Mouse (Mus musculus) forebrain, embryonic 13.5 days (tissue): Measurements from ENCODE around the gene Rps16. TPM values are rescaled to one million over a fixed set of nuclear protein-coding genes. Genes with fewer than 3 reads are reported as not detected.

Experiments used
- ATAC-seq: fragments of 200-750 bp; cut with Nextera tagmentation; 2 replicates; pipeline ENCODE4 v1.8.0; 2017
- H3K27ac ChIP-seq: fragments of 300-500 bp; sonication (generic); 2 replicates; pipeline ENCODE4 v1.5.1; 2015; ENCODE audit warnings: inconsistent platforms, mild to moderate bottlenecking, moderate library complexity
- H3K27me3 ChIP-seq: fragments of 300-500 bp; sonication (generic); 2 replicates; pipeline ENCODE4 v1.6.1; 2015; ENCODE audit warnings: mild to moderate bottlenecking, inconsistent platforms
- H3K36me3 ChIP-seq: fragments of 300-500 bp; sonication (generic); 2 replicates; pipeline ENCODE4 v1.6.1; 2015; ENCODE audit warnings: mild to moderate bottlenecking, inconsistent platforms; ENCODE audit not compliant: poor library complexity, severe bottlenecking
- H3K4me1 ChIP-seq: fragments of 300-500 bp; sonication (generic); 2 replicates; pipeline ENCODE4 v1.6.1; 2015; ENCODE audit warnings: inconsistent platforms
- H3K4me2 ChIP-seq: fragments of 300-500 bp; sonication (generic); 2 replicates; pipeline ENCODE4 v1.6.1; 2015; ENCODE audit warnings: inconsistent platforms, mild to moderate bottlenecking, moderate library complexity
- H3K4me3 ChIP-seq: fragments of 300-500 bp; sonication (generic); 2 replicates; pipeline ENCODE4 v1.5.1; 2015; ENCODE audit warnings: mild to moderate bottlenecking, inconsistent platforms
- H3K9ac ChIP-seq: fragments of 300-500 bp; sonication (generic); 2 replicates; pipeline ENCODE4 v1.6.1; 2015; ENCODE audit warnings: mild to moderate bottlenecking, inconsistent platforms
- H3K9me3 ChIP-seq: fragments of 300-500 bp; sonication (generic); replicated peaks from 2 replicates; pipeline ENCODE4 v1.6.1; 2016; ENCODE audit warnings: inconsistent platforms
- WGBS: fragments of 180-500 bp; shearing (Covaris S2); methylation state at CpG from one replicate; pipeline ENCODE4 v1.1.7; 2015; 5-methylcytosine and 5-hydroxymethylcytosine counted together
- polyA plus RNA-seq: library from polyadenylated mRNA; unstranded; fragments of >200 nt; fragmentation: Nextera tagmentation; extraction: Ambion mirVana; gene quantifications from 2 replicates; pipeline ENCODE4 v1.2.1, GENCODE M21; 2015

Gene Rps16
- polyA plus RNA-seq, 1 experiment from 2014 or later = 704 TPM

DNA sequence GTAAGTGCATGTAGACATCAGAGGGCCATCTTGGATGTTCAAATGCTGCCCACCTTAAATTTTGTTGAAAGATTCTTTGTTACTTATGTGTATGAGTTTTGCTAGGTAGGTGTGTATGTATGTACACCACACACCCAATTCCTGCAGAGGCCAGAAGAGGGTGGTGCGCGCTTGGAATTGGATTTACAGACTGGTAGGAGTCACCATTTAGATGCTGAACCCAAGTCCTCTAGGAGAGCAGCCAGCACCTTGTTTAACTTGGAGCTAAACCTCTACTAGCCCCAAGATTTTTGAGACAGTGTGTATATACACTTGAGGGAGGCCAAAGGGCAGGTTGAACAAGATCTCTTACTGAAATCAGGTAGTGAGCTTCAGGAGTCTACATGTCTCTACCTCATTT is 2.8 kb downstream of the Rps16 start:
- H3K4me3 ChIP-seq = no peak overlapping the region
- no peaks in the 10 kb centered on the region for H3K27me3 ChIP-seq
- H3K27ac ChIP-seq = no peak overlapping the region
- ATAC-seq = no peak
- no peak overlapping the region for H3K9ac ChIP-seq
- no peaks in the 10 kb centered on the region for H3K9me3 ChIP-seq
- H3K36me3 ChIP-seq = peaks cover 31% of the 10 kb centered on the region
- H3K4me1 ChIP-seq = peaks cover 34% of the 10 kb centered on the region
- H3K4me2 ChIP-seq = no peak overlapping the region
- WGBS = 95% methylated on average over 2 of the region's 2 CpGs

GRCm38 (mm10) chr7:28354113-28354581 is 3.7 kb downstream of the Rps16 start:
- H3K4me1 ChIP-seq = peaks cover 38% of the 10 kb centered on the region
- no peak overlapping the region for H3K4me2 ChIP-seq
- H3K9me3 ChIP-seq = no peaks in the 10 kb centered on the region
- H3K27ac ChIP-seq = no peak overlapping the region
- WGBS = 92% methylated on average over 3 of the region's 3 CpGs
- no peak overlapping the region for H3K4me3 ChIP-seq
- H3K9ac ChIP-seq = no peak overlapping the region
- H3K36me3 ChIP-seq = peaks cover 36% of the 10 kb centered on the region
- no peaks in the 10 kb centered on the region for H3K27me3 ChIP-seq
- no peak for ATAC-seq

- Histone ChIP-seq H3K36me3 (peaks cover 39% of the 10 kb centered on the region), H3K9ac (no peak overlapping the region), H3K4me2 (no peak overlapping the region), H3K4me3 (no peak overlapping the region), H3K27ac (no peak overlapping the region), H3K4me1 (peaks cover 36% of the 10 kb centered on the region), H3K9me3 (no peaks in the 10 kb centered on the region), H3K27me3 (no peaks in the 10 kb centered on the region)
- 90% methylated on average over 3 of the region's 3 CpGs for WGBS
- ATAC-seq = no peak
These were observed 4.1 kb downstream of the Rps16 start for GRCm38 (mm10) chr7:28354596-28354995.

DNA sequence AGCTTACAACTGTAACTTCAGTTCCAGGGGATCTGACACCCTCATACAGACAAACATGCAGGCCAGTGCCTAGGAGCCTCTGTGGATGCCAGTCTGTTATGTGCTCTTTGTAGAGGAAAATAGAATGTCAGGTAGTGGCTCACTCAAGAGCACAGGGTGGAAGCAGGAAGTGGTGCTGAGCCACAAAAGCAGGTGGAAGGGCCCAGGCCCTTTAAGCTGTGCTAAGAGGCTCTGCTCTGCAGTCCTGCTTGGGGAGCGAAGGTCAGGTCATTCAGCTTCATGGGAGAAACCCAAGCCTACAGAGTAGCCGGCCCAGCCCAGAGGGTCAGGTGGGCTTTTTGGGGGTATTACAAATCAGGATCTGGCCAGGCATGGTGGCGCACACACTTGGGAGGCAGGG is 4.8 kb downstream of the Rps16 start:
- Histone ChIP-seq H3K36me3 (peaks cover 46% of the 10 kb centered on the region), H3K27ac (no peak overlapping the region), H3K9me3 (no peaks in the 10 kb centered on the region), H3K4me1 (peaks cover 30% of the 10 kb centered on the region), H3K27me3 (no peaks in the 10 kb centered on the region), H3K4me2 (no peak overlapping the region), H3K4me3 (no peak overlapping the region), H3K9ac (no peak overlapping the region)
- no peak for ATAC-seq
- 90% methylated on average over 3 of the region's 3 CpGs for WGBS

DNA sequence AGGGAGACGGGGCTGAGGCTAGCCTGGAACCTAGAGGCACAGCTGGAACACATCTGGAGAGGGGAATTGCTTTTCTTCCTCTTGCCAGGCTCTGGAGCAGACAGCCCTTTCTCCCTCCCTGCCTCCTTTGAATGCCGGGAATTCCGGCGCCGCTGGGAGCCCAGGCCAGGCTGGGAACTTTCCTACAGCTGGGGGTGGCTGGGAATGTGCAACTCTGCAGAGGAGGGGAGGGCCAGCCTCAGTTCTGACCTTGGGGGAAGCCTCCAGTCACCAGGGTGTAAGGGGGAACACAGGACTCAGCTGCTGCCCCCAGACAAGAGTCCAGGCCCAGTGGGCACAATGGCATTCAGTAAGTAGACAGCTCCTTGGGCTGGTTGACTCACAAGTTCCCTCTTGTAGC is 6.5 kb downstream of the Rps16 start:
- Histone ChIP-seq H3K9ac (no peak overlapping the region), H3K27ac (0 out of 2 replicates have a peak overlapping the region, but pooled peaks have one; percentile 14), H3K27me3 (no peaks in the 10 kb centered on the region), H3K4me3 (no peak overlapping the region), H3K9me3 (no peaks in the 10 kb centered on the region), H3K4me2 (no peak overlapping the region), H3K36me3 (peaks cover 63% of the 10 kb centered on the region), H3K4me1 (peaks cover 21% of the 10 kb centered on the region)
- WGBS = 2% methylated on average over 5 of the region's 5 CpGs
- no peak for ATAC-seq

DNA sequence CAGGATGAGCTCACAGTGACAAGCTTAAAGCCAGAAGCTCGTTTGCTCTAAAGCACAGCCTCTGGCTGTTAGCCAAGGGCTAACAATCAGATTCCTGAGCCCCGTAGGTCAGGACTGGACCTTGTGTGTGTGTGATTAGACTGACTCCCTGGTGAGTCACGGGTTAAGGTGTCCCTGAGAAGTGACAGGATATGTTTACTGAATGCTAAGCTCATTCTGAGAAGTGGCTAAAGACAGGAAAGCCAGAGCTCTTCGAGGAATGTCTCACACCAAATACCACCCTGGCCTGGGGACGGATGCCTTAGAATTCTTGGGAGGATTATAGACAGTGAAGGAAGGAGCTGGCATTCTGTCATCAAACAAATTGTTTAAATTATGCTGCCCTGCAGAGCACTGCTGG is 7.5 kb downstream of the Rps16 start:
- no peaks in the 10 kb centered on the region for H3K9me3 ChIP-seq
- H3K27me3 ChIP-seq = no peaks in the 10 kb centered on the region
- 0 out of 2 replicates have a peak overlapping the region, but pooled peaks have one; percentile 18 for H3K9ac ChIP-seq
- 2% methylated on average over 5 of the region's 5 CpGs for WGBS
- no peak for ATAC-seq
- peak overlapping the region; percentile 12; the same call in 1 of the 2 replicates for H3K4me2 ChIP-seq
- H3K36me3 ChIP-seq = peaks cover 64% of the 10 kb centered on the region
- 0 out of 2 replicates have a peak overlapping the region, but pooled peaks have one; percentile 7 for H3K4me3 ChIP-seq
- H3K27ac ChIP-seq = peak overlapping the region; percentile 35
- H3K4me1 ChIP-seq = peaks cover 19% of the 10 kb centered on the region

DNA sequence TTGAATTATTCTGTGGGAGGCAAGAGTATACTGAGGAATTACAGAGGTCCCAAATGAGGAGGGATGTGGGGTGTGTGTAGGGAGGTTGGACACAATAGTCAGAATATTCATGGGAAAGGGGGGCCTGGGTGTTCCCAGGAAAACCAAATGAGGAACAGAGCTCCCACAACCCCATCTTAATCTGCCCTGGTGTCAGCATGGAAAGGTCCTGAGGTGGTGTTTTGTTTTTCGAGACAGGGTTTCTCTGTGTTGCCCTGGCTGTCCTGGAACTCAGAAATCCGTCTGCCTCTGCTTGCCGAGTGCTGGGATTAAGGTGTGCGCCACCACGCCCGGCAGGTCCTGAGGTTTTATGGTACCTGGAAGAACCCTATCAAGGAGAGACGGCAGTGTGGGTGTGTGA is 8.0 kb downstream of the Rps16 start:
- H3K27ac ChIP-seq = peak overlapping the region; percentile 35
- no peak for ATAC-seq
- H3K4me1 ChIP-seq = peaks cover 19% of the 10 kb centered on the region
- peaks cover 64% of the 10 kb centered on the region for H3K36me3 ChIP-seq
- 0 out of 2 replicates have a peak overlapping the region, but pooled peaks have one; percentile 7 for H3K4me3 ChIP-seq
- H3K27me3 ChIP-seq = no peaks in the 10 kb centered on the region
- no peaks in the 10 kb centered on the region for H3K9me3 ChIP-seq
- 0 out of 2 replicates have a peak overlapping the region, but pooled peaks have one; percentile 12 for H3K4me2 ChIP-seq
- 0 out of 2 replicates have a peak overlapping the region, but pooled peaks have one; percentile 18 for H3K9ac ChIP-seq
- WGBS = 37% methylated on average over 7 of the region's 7 CpGs

GRCm38 (mm10) chr7:28359854-28360253 is 9.4 kb downstream of the Rps16 start:
- no peak overlapping the region for H3K9ac ChIP-seq
- whole genome bisulfite sequencing = 90% methylated on average over 10 of the region's 10 CpGs
- H3K4me3 ChIP-seq = no peak overlapping the region
- ATAC-seq = no peak
- no peak overlapping the region for H3K27ac ChIP-seq
- no peaks in the 10 kb centered on the region for H3K9me3 ChIP-seq
- H3K27me3 ChIP-seq = no peaks in the 10 kb centered on the region
- H3K4me1 ChIP-seq = peaks cover 19% of the 10 kb centered on the region
- H3K4me2 ChIP-seq = no peak overlapping the region
- H3K36me3 ChIP-seq = peaks cover 65% of the 10 kb centered on the region

GRCm38 (mm10) chr7:28360291-28360690 is 9.8 kb downstream of the Rps16 start:
- no peak overlapping the region for H3K27ac ChIP-seq
- H3K9ac ChIP-seq = no peak overlapping the region
- no peak overlapping the region for H3K4me3 ChIP-seq
- peaks cover 66% of the 10 kb centered on the region for H3K36me3 ChIP-seq
- H3K27me3 ChIP-seq = no peaks in the 10 kb centered on the region
- WGBS = 98% methylated on average over 6 of the region's 6 CpGs
- ATAC-seq = no peak
- no peak overlapping the region for H3K4me2 ChIP-seq
- peaks cover 19% of the 10 kb centered on the region for H3K4me1 ChIP-seq
- H3K9me3 ChIP-seq = no peaks in the 10 kb centered on the region

DNA sequence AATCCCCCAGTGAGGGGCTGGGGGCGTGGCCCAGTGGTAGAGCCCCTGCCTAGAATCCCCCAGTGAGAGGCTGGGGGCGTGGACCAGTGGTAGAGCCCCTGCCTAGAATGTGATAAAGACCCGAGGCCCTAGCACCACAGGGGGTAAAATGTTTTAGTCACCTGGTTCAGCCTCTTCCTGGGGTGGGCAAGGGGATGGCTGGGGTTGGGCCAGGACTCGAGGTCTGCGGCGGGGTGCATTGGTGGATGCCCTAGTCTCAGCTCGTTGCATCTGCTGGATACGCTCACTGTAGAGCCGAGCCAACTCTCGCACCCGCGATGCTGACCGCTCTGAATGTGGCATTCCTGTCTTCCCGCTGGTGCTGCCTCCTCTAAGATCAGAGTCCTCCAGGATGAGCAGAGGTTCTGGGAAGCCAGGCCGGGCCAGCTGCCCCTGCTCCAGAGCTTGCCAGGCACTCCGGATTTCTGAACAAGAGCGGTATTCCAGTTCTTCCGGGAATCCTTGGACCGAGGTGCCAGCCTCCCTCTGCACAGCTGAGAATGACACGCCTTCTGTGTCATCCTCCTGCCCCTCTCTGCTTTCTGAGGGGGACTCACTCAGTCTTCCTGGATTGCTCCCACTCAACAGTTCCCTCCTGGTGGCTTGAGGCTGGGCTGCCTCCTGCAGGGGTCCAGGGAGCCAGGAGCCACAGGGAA is 11.3 kb downstream of the Rps16 start:
- no peak overlapping the region for H3K4me2 ChIP-seq
- peaks cover 79% of the 10 kb centered on the region for H3K36me3 ChIP-seq
- no peak for ATAC-seq
- H3K9me3 ChIP-seq = no peaks in the 10 kb centered on the region
- H3K27ac ChIP-seq = no peak overlapping the region
- H3K4me3 ChIP-seq = no peak overlapping the region
- no peaks in the 10 kb centered on the region for H3K27me3 ChIP-seq
- peaks cover 19% of the 10 kb centered on the region for H3K4me1 ChIP-seq
- H3K9ac ChIP-seq = no peak overlapping the region
- 97% methylated on average over 20 of the region's 20 CpGs for WGBS

- Histone ChIP-seq H3K9ac (no peak overlapping the region), H3K27ac (no peak overlapping the region), H3K9me3 (no peaks in the 10 kb centered on the region), H3K27me3 (no peaks in the 10 kb centered on the region), H3K4me2 (no peak overlapping the region), H3K36me3 (peaks cover 87% of the 10 kb centered on the region), H3K4me1 (peaks cover 12% of the 10 kb centered on the region), H3K4me3 (no peak overlapping the region)
- WGBS = 91% methylated on average over 16 of the region's 16 CpGs
- ATAC-seq = no peak
These were observed 12.1 kb downstream of the Rps16 start for GRCm38 (mm10) chr7:28362441-28363060.

DNA sequence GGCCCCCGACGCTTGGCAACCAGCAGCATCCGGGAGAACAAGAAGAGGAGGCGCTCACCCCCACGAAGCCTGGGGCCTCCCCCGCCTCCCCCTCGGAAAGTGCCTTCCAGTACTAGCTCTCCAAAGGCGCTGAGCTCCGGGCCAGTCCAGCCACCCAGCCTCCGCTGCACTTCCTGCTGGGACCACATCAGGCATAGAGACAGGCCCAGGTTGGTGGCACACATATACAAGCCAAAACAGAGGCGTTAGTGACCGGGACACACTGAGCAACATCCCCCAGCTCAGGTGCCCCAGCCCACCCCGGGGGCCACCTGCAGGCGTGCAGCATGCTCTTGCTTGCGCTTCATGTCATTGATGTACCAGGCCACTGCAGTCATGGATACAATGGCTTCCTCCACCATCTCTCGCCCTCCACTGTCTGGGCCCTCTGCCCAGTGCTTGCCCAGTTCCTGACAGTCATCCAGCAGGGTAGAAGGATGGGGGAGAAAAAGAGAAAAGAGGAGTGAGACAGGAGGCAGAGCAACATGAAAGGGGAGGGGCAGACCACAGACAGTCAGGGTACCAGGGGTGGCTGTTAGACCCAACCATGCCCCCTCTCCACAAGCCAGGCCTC is 17.3 kb downstream of the Rps16 start:
- ATAC-seq = no peak
- H3K36me3 ChIP-seq = peaks cover 69% of the 10 kb centered on the region

More for the DNA sequence above, 17.3 kb downstream of the Rps16 start:
- H3K27ac ChIP-seq = no peak overlapping the region
- no peaks in the 10 kb centered on the region for H3K9me3 ChIP-seq
- H3K9ac ChIP-seq = peak overlapping the region; percentile 30; the same call in 1 of the 2 replicates
- no peaks in the 10 kb centered on the region for H3K27me3 ChIP-seq
- 89% methylated on average over 16 of the region's 16 CpGs for WGBS
- no peak overlapping the region for H3K4me2 ChIP-seq
- no peak overlapping the region for H3K4me3 ChIP-seq
- H3K4me1 ChIP-seq = peaks cover 20% of the 10 kb centered on the region
